Mouse (Mus musculus) CD4-positive naive resting alpha-beta T cell, adult 76 days (primary cell): ENCODE measurements around the gene Bnc1. TPM values are rescaled to one million over a fixed set of nuclear protein-coding genes. Genes with fewer than 3 reads are reported as not detected.

Experiments used
- total RNA-seq: library from RNA; stranded (reverse); gene quantifications from one replicate; pipeline ENCODE4 v1.2.4, GENCODE M21; 2023

Gene Bnc1
- not detected for total RNA-seq

DNA sequence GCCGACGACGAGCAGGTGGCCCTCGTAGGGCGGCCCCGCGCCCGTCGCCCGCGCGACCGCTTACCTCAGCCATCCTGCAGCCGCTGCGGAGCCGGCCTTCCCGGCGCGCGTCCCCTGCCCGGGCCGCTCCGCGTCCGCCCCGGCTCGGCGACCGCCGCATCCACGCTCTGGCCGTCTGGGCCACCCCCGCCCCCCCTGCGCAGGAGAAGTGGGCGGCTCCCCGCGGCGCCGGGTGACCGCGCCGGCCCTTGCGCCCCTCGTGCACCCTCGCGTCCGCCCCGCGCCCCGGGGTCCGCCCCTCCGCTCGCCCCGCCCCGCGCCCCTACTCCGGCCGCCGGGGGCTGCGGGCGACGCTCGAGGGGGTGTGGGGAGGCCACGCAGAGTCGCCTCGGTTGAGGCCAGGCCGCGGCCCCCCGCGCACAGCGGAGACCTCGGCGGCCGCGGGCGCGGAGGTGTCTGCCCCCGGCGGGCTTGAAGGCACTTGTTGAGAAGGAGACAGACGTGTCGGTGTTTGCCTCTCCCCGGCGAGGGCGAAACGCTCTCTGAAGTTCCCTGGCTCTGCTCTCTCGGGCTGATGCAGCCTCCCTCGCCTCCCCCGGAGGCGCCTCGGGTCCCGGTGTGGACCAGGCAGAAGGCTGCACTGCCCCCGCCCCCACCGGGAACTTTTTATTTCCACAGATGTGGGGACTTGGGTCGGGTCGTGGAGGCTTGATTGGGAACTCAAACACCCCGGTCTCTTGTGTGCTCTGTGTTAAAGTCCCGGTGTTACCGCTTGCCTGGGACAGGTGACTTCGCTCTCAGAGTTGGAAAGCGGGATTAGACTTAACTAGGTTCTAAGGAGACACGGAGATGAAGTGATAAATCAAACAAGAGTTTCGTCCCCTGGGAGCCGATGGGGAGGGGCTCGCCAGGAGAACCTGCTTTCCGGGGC lies at the start of gene Bnc1:
TSS of gene Bnc1 (minus strand) at position 162 of the 931 bp plus-strand sequence.

DNA sequence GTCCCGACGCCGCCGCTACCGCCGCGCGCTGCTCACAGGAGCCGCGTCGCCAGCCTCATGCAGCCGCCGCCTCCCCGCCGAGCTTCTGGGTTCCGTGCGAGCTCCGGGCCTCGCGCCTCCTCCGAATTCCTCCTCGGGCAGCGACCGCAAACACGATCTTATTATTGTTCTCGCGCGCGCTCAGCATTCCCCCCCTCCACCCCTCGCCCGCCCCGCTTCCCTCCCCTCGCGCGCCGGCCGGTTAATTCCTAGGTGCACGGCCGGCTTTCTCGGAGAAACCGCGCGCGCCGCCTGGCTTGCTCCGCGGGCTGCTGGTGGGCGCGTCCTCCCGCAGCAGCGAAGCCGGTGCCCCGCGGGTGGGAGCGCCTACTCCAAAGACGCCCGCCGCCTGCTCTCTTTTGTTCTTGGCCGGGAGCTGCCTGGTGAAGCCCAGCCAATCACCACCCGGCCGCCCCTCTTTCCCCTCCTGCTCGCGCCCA lies 57.8 kb downstream of the Bnc1 start, which contains the start of gene Hdgfl3:
TSS of gene Hdgfl3 (minus strand) at position 207 of the 479 bp plus-strand sequence.

Other genes with a start within 250 kb of the Bnc1 start
- gene Ramac, start 229.4 kb downstream of the Bnc1 start, total RNA-seq = 68.4 TPM
- gene 3110040N11Rik, start 202.8 kb downstream of the Bnc1 start, total RNA-seq = 34.4 TPM
- gene Btbd1, start 162.9 kb downstream of the Bnc1 start, total RNA-seq = 54.1 TPM
- not detected for gene Gm10160, start 136.5 kb downstream of the Bnc1 start, total RNA-seq
- gene Tm6sf1, start 133.3 kb downstream of the Bnc1 start, total RNA-seq = 20.7 TPM
- gene Hdgfl3, start 57.8 kb downstream of the Bnc1 start, total RNA-seq = 34.2 TPM
- not detected for gene Sh3gl3, start 181.5 kb upstream of the Bnc1 start, total RNA-seq